Mouse (Mus musculus) intestine, embryonic 16.5 days (tissue): ENCODE results near the gene Nanog. TPM values are rescaled to one million over a fixed set of nuclear protein-coding genes. Genes with fewer than 3 reads are reported as not detected.

Experiments
- polyA plus RNA-seq: library from polyadenylated mRNA; unstranded; fragments of >200 nt; fragmentation: Nextera tagmentation; extraction: Ambion mirVana; gene quantifications from 2 replicates; pipeline ENCODE4 v1.2.1, GENCODE M21; 2015

The Nanog gene
- polyA plus RNA-seq, 1 experiment from 2014 or later: 0.18 TPM

Other genes with a start within 250 kb of the Nanog start
- 3.5 and 3.7 TPM in 2 replicates for gene Rimklb, start 208.7 kb upstream of the Nanog start, polyA plus RNA-seq
- gene Mfap5, start 201.6 kb upstream of the Nanog start, polyA plus RNA-seq: 8.8 and 9.2 TPM in 2 replicates
- gene Aicda, start 153.7 kb upstream of the Nanog start, polyA plus RNA-seq: not detected in 2 replicates
- gene Apobec1, start 105.0 kb upstream of the Nanog start, polyA plus RNA-seq: 9.1 and 12.5 TPM in 2 replicates
- 0.06 and 0.13 TPM in 2 replicates for gene Gdf3, start 97.4 kb upstream of the Nanog start, polyA plus RNA-seq
- not detected in 2 replicates for gene Dppa3, start 81.1 kb upstream of the Nanog start, polyA plus RNA-seq
- gene Slc2a3, start 94.2 kb downstream of the Nanog start, polyA plus RNA-seq: 8.9 and 9.5 TPM in 2 replicates
- gene Foxj2, start 112.4 kb downstream of the Nanog start, polyA plus RNA-seq: 3.3 and 3.4 TPM in 2 replicates
- gene C3ar1, start 148.7 kb downstream of the Nanog start, polyA plus RNA-seq: 2.1 TPM in 2 replicates
- gene Necap1, start 167.0 kb downstream of the Nanog start, polyA plus RNA-seq: 60.6 and 60.8 TPM in 2 replicates
- 3.6 TPM in 2 replicates for gene Clec4a1, start 214.4 kb downstream of the Nanog start, polyA plus RNA-seq
- gene Clec4a3, start 245.0 kb downstream of the Nanog start, polyA plus RNA-seq: 3.0 and 3.6 TPM in 2 replicates